Mouse (Mus musculus) monocyte, adult 5-6 weeks (primary cell): ENCODE data around the gene Abcc3. TPM values are rescaled to one million over a fixed set of nuclear protein-coding genes. Genes with fewer than 3 reads are reported as not detected.

Experiments
- ATAC-seq: fragments of 153-309, 156-312 bp; replicated peaks from 2 replicates; pipeline ENCODE4 v1.8.0; 2017; ENCODE audit warnings: mild to moderate bottlenecking; ENCODE audit not compliant: low TSS enrichment, insufficient number of reproducible peaks, severe bottlenecking, poor library complexity, low FRiP score
- total RNA-seq: library from RNA; stranded (forward); fragments of 200-1000, 200-491, 200-594 nt; gene quantifications from 3 replicates; pipeline ENCODE4 v1.2.3, GENCODE M21; 2017

The Abcc3 gene
- total RNA-seq, 1 experiment from 2014 or later: 1.8 TPM

DNA sequence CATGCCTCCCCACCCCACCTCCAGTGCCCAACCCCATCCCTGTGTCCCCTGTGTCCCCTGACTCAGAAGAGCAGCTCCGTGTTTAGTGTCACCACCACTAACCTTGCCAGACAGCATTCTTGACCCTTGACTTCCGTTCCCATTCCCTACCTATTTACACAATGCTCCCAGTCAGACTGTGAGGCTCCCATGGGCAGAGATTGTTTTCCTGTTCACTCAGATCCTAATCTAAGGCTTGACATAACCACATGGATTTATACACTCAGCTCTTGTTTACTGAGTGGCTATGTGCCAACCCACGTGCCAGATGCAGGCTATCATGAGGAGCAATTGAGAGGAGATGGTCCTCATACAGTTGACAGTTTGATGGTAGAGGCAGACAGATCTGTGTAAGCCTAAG is 27.5 kb downstream of the Abcc3 start:
- ATAC-seq: no peak

DNA sequence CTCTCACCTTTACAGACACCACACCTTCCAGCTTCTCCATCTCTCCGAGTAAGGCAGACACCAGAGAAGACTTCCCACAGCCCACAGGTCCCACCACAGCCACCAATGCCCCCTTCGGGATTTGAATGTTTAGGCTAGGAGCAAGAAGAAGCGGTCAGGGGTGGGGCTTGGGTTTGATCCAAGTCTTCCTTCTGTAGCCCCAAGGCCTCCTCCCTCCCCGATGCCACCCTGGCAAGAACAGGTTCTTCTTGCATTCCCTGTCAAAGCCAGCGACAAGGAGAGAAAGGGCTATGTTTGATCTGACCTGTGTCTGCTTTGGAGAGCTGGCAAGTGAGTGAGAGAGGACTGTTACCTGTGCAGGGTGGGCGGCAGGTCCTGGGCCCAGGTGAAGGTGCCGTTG is 29.1 kb downstream of the Abcc3 start:
- no peak for ATAC-seq

DNA sequence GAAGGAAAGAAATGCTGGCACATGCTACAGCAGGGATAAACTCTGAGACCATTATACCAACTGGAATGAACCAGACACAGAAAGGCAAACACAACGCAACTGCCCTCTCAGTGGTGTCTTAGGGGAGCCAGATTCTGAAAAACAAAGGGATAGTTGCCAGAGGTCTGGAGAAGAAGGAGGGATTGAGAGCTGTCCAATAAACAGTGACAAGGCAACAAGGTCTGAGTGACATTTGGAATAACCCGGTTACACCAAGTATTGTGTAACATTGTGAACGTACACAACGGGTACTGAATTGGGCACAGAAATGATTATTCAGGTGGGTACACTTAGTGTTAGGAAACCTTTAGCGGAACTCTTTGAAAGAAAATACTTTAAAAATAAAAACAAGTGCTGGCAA is 30.7 kb downstream of the Abcc3 start:
- no peak for ATAC-seq

GRCm38 (mm10) chr11:94361166-94361870 is 31.5 kb downstream of the Abcc3 start:
- 0 out of 2 replicates have a peak, but pooled peaks have one; percentile 24 for ATAC-seq

GRCm38 (mm10) chr11:94359168-94359567 is 33.6 kb downstream of the Abcc3 start:
- ATAC-seq: no peak

DNA sequence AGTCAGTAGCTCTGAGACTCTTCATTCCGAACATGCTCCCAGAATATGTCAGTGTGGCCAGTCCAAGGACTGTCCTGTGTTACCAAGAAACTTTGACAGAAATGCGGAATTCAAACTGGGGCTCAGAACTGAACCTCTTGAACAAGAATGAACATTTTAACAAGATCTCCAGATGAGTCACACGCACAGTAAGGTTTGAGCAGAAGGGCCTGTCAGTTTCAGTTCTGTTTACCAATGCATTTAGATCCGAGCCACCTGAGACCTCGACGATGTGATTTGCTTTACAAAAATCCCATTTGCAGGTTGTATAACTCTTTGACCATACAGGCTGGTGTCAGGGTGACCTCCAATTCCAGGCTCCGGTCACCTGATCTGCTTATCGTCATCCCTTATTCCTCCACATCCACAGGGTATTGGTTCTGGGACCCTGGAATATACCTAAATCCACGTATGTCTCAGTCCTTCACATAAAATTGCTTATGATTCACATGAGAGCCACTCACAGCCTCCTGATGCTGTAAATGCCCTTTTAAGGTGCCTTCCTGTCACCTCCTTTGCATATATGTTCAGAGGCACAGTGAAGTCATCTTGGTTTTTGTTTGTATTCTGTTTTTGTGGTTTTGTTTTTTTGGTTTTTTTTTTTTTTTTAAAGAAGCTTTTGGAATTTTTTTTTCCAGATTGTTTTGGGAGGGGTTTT is 37.1 kb downstream of the Abcc3 start:
- ATAC-seq: no peak

- ATAC-seq: no peak
These were observed 41.7 kb downstream of the Abcc3 start for GRCm38 (mm10) chr11:94351094-94351493.

DNA sequence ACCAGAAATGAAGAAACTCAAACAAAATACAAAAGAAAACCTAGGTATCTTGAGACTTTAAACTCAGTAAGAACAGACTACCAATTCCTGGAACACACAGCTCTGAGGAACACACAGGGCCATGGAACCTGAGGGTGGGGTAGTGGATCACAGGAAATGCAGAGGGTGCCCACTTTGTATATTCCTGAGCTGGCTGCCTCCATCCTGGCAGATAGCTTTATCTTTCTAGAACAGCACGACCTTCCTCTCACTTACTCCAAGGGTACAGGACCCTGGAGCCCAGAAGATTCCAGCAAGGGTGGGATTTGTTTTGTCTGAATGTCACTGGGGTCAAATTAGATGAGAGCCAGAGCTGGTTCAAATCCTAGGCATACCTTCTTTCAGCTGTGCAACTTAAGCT is 42.5 kb downstream of the Abcc3 start:
- no peak for ATAC-seq

GRCm38 (mm10) chr11:94349839-94350238 is 43.0 kb downstream of the Abcc3 start:
- ATAC-seq: no peak

DNA sequence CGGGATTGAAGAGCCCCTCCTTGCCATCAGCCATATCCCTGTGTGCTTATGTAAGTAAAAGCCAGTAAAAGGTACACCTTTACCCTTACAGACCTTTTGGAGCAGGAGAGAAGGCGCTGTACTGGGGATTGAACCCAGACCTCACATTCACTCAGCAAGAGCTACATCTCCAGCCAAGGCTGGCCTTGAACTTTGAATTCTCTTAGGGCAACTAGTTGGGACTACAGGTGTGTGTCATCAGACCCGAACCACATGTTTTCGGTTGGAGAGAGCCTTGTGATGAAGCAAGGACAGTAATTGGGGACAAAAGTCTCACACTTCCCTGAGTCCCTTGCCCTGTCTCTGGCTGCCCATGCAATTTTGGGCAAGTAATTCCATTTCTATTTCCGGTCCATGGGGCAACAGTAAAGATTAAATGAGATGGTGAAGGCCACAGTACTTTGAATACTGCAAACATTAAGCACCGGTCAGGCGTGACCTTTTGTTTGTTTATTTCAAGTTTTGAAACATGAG is 45.7 kb downstream of the Abcc3 start:
- no peak for ATAC-seq

DNA sequence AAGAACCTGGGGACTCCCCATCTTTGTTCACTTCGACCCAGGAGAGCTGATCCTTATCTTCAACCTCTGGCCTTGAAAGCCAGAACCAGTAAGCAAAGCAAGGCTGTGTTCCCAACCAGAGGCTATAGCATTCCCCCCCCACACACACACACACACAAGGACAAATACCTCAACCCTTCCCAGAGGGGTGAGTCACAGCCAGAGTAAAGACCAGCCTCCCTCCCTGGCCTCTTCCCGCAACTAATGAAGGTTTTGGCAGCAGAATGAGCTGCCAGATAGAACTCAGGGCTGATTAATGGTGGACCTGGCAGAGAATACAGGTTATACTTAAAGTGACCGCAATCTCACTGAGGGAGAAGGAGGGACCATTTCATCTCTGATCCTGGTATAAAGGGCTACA is 46.2 kb downstream of the Abcc3 start:
- no peak for ATAC-seq

- ATAC-seq: no peak
These were observed 46.9 kb downstream of the Abcc3 start for GRCm38 (mm10) chr11:94345926-94346325.

DNA sequence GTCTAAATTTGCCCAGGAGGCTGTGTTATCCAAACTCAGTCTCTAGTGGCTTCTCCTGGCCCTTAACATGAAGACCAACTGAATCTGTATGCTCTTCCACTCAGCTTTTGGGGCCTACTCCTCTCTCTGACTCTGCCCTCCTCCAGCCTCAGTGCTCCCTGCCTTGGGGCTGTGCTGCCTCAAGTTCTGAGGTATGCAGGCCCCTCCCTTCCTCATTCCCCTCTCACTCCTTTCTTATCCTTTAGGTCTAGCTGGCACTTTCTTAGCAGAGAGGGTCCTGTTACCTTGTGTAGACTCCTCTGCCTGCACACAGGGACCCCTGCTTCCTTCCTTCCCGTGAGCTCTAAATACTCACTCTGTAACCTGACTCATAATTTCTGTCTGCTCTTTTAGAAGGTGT is 48.3 kb downstream of the Abcc3 start:
- no peak for ATAC-seq

GRCm38 (mm10) chr11:94343955-94344358 is 48.8 kb downstream of the Abcc3 start:
- ATAC-seq: no peak

GRCm38 (mm10) chr11:94342114-94342905 is 50.5 kb downstream of the Abcc3 start:
- ATAC-seq: no peak

DNA sequence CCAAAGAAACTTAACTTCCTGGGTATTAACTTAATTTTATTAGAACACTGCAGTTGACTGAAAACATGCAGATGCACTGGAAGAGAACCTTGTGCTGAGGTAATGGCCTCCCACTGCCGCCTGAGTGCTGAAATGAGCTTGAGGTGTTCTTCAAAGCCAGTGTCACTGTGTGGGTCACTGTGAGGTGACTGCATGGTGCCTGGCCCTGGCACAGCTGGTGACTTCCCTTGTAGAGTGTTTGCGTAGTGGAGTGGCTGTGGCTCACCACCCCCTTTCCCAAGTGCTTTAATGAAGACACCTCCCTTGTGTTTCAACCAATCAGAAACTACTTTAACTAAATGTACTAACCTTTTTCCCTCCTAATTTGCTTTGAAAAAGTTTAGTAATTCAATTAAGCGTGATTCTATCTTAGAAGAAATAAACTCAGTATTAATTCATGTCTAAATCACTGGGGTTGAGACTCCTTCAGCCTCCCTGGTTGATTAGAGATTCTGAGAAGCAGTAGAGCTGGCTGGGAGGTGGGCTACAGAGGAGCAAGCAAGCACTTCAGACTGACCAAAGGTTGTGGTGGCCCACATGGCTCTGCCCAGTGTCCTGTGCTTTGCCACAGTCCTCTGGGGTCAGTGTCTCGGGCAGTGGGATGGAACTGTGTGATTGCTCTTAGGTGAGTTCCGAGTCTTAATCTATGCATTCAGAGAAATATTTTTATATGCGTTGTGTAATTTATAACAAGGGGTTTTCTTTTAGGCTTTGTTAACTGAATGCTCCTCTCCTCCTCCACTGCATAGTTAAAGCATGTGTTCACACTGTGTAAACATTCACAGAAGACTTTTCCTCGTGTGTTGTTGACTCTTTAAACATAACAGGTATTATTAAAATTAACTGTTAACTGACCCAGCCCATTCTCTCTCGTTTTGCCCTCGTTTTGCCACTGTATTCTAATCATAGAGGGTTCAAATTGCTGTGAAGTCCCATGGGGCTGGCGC is 51.6 kb downstream of the Abcc3 start:
- ATAC-seq: no peak

- 0 out of 2 replicates have a peak, but pooled peaks have one; percentile 35 for ATAC-seq
These were observed 52.8 kb downstream of the Abcc3 start for GRCm38 (mm10) chr11:94339732-94340585.
